Mouse (Mus musculus) heart, adult 2 months (tissue): Measurements from ENCODE around the gene Msi2. TPM values are rescaled to one million over a fixed set of nuclear protein-coding genes. Genes with fewer than 3 reads are reported as not detected.

Source experiments
- DNase-seq, 2 experiments: peaks; one replicate each; pipeline ENCODE4 v3.0.0; 2021
- H3K27ac ChIP-seq: fragments of 200-600 bp; 2 replicates; pipeline ENCODE4 v1.8.1; 2022
- H3K27me3 ChIP-seq: fragments of 200-500 bp; 2 replicates; pipeline ENCODE4 v1.6.1; 2012; ENCODE audit warnings: mild to moderate bottlenecking, low read length, inconsistent platforms, mixed read lengths; ENCODE audit not compliant: control insufficient read depth, insufficient read depth
- H3K36me3 ChIP-seq: fragments of 200-500 bp; 2 replicates; pipeline ENCODE4 v1.6.1; 2012; ENCODE audit warnings: low read length, inconsistent platforms; ENCODE audit not compliant: control insufficient read depth, insufficient read depth
- H3K4me1 ChIP-seq: fragments of 200-500 bp; 2 replicates; pipeline ENCODE4 v1.6.1; 2011; ENCODE audit warnings: low read length; ENCODE audit not compliant: control insufficient read depth, insufficient read depth
- H3K4me3 ChIP-seq: fragments of 200-600 bp; 2 replicates; pipeline ENCODE4 v1.8.1; 2022
- H3K79me2 ChIP-seq: fragments of 200-500 bp; replicated peaks from 2 replicates; pipeline ENCODE4 v1.6.1; 2012; ENCODE audit warnings: mild to moderate bottlenecking, inconsistent platforms, low read length, moderate library complexity, mixed read lengths; ENCODE audit not compliant: control insufficient read depth, insufficient read depth
- H3K9ac ChIP-seq: fragments of 200-500 bp; 2 replicates; pipeline ENCODE4 v1.6.1; 2012; ENCODE audit warnings: low read depth, mild to moderate bottlenecking, control low read depth, inconsistent platforms, low read length, mixed read lengths
- CTCF ChIP-seq: fragments of 200-600 bp; IDR thresholded peaks from 2 replicates; pipeline ENCODE4 v1.8.1; 2022; ENCODE audit warnings: antibody characterized with exemption, mild to moderate bottlenecking, moderate library complexity
- EP300 ChIP-seq: fragments of 200-500 bp; IDR thresholded peaks from 2 replicates; pipeline ENCODE4 v1.6.1; 2011; ENCODE audit warnings: low read depth, low read length, control low read depth; ENCODE audit not compliant: insufficient read depth
- POLR2A ChIP-seq: fragments of 200-500 bp; IDR thresholded peaks from 2 replicates; pipeline ENCODE4 v1.6.1; 2011; ENCODE audit warnings: mild to moderate bottlenecking, low read depth, low read length, control low read depth; ENCODE audit not compliant: insufficient read depth
- WGBS: fragments of 180-500 bp; shearing (Covaris S2); methylation state at CpG from one replicate; pipeline ENCODE4 v1.1.7; 2018; 5-methylcytosine and 5-hydroxymethylcytosine counted together
- intact Hi-C: fragments of 180-260 bp; cut with DNase I; formaldehyde crosslinking; loops from one replicate; pipeline ENCODE4 v1.15.1; 2025
- polyA plus RNA-seq: library from polyadenylated mRNA; depleted of rRNA; stranded (reverse); fragments of >200 nt; gene quantifications from 2 replicates; pipeline ENCODE4 v1.2.3, GENCODE M21; 2012
- total RNA-seq, 2 experiments: library from RNA; stranded (reverse); gene quantifications; 2 replicates each; pipeline ENCODE4 v1.2.3; 2021

Gene Msi2
- total and polyA plus RNA-seq, 3 experiments: 42.5 to 208 (median 176) TPM

DNA sequence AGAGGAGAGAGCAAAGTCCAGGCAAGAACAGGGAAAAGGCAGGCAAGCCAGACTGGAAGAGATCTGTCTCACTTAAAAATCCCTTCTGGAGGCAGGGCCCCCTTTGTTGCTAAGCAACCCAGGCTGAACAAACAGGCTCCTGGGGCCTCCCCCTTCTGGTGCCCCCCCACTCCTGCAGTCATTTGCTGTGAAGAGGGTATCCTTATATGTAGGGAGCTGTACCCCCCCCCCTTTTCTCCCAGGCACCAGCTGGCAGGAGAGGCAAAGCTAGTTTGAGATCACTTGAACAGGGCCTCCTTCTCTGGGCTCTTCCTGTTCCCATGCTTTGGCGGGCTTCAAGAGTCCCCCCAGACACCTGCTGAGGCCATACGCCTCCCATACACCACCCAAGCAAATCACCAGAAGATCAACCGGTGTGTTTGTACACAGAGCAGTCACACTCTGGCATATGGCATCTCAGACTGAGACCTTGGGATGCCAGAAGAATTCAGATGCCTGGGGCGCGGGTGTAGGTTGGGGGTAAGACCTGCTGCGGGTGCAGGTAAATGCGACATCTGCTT, 236.6 kb downstream of the Msi2 start:
- no peak overlapping the region for H3K9ac ChIP-seq
- no peaks in the 10 kb centered on the region for H3K27me3 ChIP-seq
- intact Hi-C loops: no loop called here
- TF ChIP-seq EP300 (no peak), CTCF (no peak), POLR2A (no peak)
- no peak for DNase-seq
- peaks cover 3% of the 10 kb centered on the region for H3K36me3 ChIP-seq
- H3K4me3 ChIP-seq: no peak overlapping the region
- 79% methylated on average over 7 of the region's 7 CpGs for WGBS
- no peak overlapping the region for H3K27ac ChIP-seq
- peaks cover 14% of the 10 kb centered on the region for H3K4me1 ChIP-seq
- H3K79me2 ChIP-seq: no peaks in the 10 kb centered on the region; the same call in 1 of the 2 replicates

DNA sequence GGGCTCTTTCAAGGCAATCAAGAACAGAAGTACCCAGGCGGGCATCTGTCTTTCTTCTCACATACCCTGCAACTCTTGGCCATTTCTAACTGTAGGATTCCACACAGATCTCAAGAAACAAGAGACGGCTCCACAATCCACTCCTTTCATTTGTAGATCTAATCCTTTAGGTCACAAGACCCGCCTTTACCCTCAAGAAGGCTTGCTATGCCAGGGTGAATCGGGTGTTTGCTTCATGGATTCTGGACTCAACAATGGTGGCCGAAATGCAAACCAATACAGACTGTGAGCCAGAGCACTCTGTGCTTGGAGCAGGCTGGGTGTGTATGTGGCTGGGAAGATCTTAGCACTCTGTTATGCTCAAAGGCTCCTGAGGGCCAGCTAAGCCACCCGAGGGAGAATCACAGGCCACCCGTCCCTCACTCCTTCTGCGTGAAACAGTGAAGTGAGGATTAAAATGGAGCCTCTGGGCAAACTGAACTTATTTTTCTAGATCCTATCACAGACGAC, 237.2 kb downstream of the Msi2 start:
- Histone ChIP-seq H3K9ac (no peak overlapping the region), H3K27ac (no peak overlapping the region), H3K79me2 (no peaks in the 10 kb centered on the region; the same call in 1 of the 2 replicates), H3K27me3 (no peaks in the 10 kb centered on the region), H3K4me1 (peaks cover 14% of the 10 kb centered on the region), H3K36me3 (peaks cover 3% of the 10 kb centered on the region), H3K4me3 (no peak overlapping the region)
- TF ChIP-seq POLR2A (no peak), EP300 (no peak), CTCF (no peak)
- intact Hi-C loops: no loop called here
- WGBS: 89% methylated on average over 9 of the region's 9 CpGs
- no peak for DNase-seq

DNA sequence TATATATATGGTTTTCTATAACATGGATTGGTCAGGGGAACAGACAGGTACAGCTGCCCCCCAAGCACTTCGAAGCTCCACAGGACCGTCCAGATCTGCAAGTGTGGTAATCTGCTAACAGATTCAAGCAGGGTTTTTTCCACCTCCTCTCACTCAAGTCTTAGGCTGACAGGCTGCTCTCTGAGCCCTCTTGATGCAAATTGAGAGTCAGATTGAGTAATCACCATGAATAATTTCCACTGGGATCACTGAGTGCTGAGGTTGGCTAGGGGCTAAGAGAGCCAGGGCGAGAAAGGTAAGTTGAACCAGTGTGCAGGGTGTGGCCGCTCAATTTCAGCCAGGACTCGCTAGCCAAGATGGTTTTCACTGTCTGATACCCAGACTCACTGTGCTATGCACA, 238.8 kb downstream of the Msi2 start:
- H3K4me3 ChIP-seq: no peak overlapping the region
- no peak overlapping the region for H3K9ac ChIP-seq
- 88% methylated on average over 5 of the region's 5 CpGs for WGBS
- peaks cover 9% of the 10 kb centered on the region for H3K4me1 ChIP-seq
- H3K36me3 ChIP-seq: no peaks in the 10 kb centered on the region
- TF ChIP-seq EP300 (no peak), CTCF (no peak), POLR2A (no peak)
- no peaks in the 10 kb centered on the region for H3K27me3 ChIP-seq
- H3K79me2 ChIP-seq: no peaks in the 10 kb centered on the region; the same call in 1 of the 2 replicates
- H3K27ac ChIP-seq: no peak overlapping the region
- intact Hi-C loops: no loop called here
- DNase-seq: no peak

DNA sequence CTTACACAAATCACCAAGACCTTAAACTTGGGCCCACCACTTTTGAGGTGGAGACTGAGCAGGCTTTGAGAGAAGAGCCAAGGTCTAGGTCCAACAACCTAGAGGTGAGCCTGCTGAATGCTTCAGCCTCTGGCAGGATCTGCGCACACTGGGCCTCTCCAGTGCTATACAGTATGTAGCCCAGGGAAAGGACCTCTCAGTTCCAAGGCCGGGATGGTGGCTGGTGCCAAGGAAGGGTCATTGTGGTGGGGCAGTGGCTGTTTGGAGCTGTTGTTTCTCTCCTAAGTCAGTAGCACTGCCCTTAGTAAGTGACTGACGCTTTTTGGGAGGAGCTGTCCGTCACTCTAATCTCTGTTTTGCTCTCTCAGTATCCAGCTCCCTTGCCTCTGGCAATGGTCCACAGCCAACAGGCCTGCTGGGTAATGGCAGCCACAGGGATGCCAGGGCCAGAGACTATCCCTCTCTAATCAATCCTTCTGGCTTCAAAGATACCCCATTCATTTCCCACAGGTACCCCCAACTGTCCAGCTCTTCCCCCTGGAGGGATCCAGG, 243.3 kb downstream of the Msi2 start:
- Histone ChIP-seq H3K4me3 (no peak overlapping the region), H3K27me3 (no peaks in the 10 kb centered on the region), H3K9ac (no peak overlapping the region), H3K27ac (peak overlapping the region; percentile 59), H3K79me2 (no peaks in the 10 kb centered on the region), H3K4me1 (peaks cover 9% of the 10 kb centered on the region), H3K36me3 (peaks cover 2% of the 10 kb centered on the region; the same call in 1 of the 2 replicates)
- TF ChIP-seq POLR2A (no peak), EP300 (no peak), CTCF (peak; percentile 39)
- 67% methylated on average over 4 of the region's 4 CpGs for WGBS
- intact Hi-C loops: no loop called here
- DNase-seq: peak in 1 of 2 experiments; percentile 62

DNA sequence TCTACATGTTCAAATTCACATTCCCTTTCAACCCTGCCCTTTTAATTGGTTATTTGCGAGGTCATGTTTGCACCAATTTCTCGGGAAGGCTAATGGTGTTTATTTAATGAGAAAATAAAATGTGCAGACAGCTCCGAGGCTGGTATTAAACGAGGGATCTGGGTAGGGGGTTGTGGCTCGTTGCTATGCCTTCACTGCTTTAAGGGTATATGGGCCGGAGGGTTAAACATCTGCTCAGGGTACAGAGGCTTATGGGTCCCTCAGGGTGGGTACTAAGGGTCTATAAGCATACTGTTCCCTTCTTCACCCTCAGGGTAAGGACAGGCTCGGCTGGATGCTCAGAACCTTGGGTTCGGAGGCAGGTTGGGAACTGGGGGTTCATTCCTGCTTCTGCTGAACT, 245.6 kb downstream of the Msi2 start:
- Histone ChIP-seq H3K4me1 (peaks cover 9% of the 10 kb centered on the region), H3K36me3 (peaks cover 2% of the 10 kb centered on the region; the same call in 1 of the 2 replicates), H3K27me3 (no peaks in the 10 kb centered on the region), H3K9ac (no peak overlapping the region), H3K27ac (no peak overlapping the region), H3K4me3 (no peak overlapping the region), H3K79me2 (no peaks in the 10 kb centered on the region)
- no peak for DNase-seq
- 82% methylated on average over 8 of the region's 8 CpGs for WGBS
- intact Hi-C loops: no loop called here
- TF ChIP-seq POLR2A: no peak
- no peak for TF ChIP-seq EP300
- TF ChIP-seq CTCF: no peak

DNA sequence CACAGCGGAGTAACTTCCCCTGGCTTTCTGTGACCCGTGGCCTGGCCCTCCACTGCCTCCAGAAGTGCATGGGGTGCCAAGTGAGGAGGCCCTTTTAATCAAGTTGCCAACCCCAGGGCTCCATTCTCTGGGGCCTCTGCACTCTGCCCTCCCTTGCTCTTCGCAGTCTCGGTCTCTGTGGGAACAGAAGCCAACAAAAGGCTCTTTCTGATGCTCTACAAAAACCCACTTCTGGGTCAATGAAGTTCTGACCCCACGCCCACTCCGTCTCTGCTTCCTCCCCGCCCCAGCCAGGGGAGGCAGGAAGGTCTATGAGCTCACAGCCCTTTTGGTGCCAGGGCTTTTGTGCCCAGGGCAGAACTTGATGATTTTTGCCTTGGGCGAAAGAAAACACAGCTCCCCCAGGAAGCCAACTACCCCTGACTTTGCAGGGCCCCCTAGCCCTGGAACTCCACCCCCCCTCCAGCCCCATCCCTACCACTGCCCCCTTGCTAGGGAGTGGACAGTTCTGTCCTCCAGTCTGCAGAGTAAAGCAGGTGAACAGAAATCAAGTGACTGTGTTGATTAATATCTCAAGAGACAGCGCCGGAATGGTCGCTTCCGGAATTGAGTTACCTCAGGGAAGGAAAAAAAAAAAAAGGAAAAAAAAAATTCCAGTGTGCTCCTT, 246.2 kb downstream of the Msi2 start:
- DNase-seq: no peak
- TF ChIP-seq CTCF: no peak
- TF ChIP-seq POLR2A: no peak
- no peak for TF ChIP-seq EP300
- Histone ChIP-seq H3K27me3 (no peaks in the 10 kb centered on the region), H3K79me2 (no peaks in the 10 kb centered on the region), H3K9ac (no peak overlapping the region), H3K4me3 (no peak overlapping the region), H3K27ac (no peak overlapping the region), H3K4me1 (peaks cover 11% of the 10 kb centered on the region), H3K36me3 (peaks cover 2% of the 10 kb centered on the region; the same call in 1 of the 2 replicates)
- 43% methylated on average over 12 of the region's 12 CpGs for WGBS
- intact Hi-C loops: no loop called here
